Mouse (Mus musculus) G1E (cell line): ENCODE measurements around the gene Vmn1r88.

Experiments
- CTCF ChIP-seq: IDR thresholded peaks from 2 replicates; pipeline ENCODE4 v1.5.1; 2012; ENCODE audit warnings: low read depth, low read length, inconsistent platforms, mixed read lengths
- GATA1 ChIP-seq: IDR thresholded peaks from 2 replicates; pipeline ENCODE4 v1.6.1; 2012; ENCODE audit warnings: borderline replicate concordance, low read length, inconsistent platforms, mixed read lengths
- TAL1 ChIP-seq: conservative IDR thresholded peaks from 2 replicates; pipeline ENCODE4 v1.6.1; 2012; ENCODE audit warnings: low read depth, low read length, inconsistent platforms, mixed read lengths

GRCm38 (mm10) chr7:13137340-13137739 lies 22.0 kb upstream of the Vmn1r88 start:
- TF ChIP-seq CTCF (no peak), TAL1 (no peak), GATA1 (no peak)
